Mouse (Mus musculus): ENCODE data around the gene Smdt1.

GRCm38 (mm10) chr15:82336629-82337028, 2.1 kb upstream of the Smdt1 start:
- TF ChIP-seq TAL1 (IDR thresholded peaks at IDR 0.05; ENCODE audit: low read length) (no peak), GATA1 (IDR thresholded peaks at IDR 0.05; ENCODE audit: low read length) (no peak)

All from erythroblast, embryonic 14.5 days (primary cell).